ENCODE assay signal across 14 mouse cellular contexts in genomic region chr2:26313394-26313793, GRCm38 (mm10). TPM values are rescaled to one million over a fixed set of nuclear protein-coding genes. Genes with fewer than 3 reads are reported as not detected.
DNase-seq lines count a peak whose midpoint lies in the region; ATAC-seq and TF ChIP-seq lines count a peak whose summit lies in the region.
"Had no signal": no experiment of that assay in that cellular context is flagged by ENCODE, and none has a peak within 500 bp of the region (broad histone marks: within the 10 kb centered on the region; RNA-seq: fewer than 3 reads in every experiment).

No protein-coding gene starts in this region.

- H3K4me2 ChIP-seq in kidney, postnatal 0 days (ENCODE audit: low read length), result no peak overlapping the region
- no peak overlapping the region for H3K4me2 ChIP-seq in embryonic facial prominence, embryonic 14.5 days (ENCODE audit: low read depth, low read length)
- H3K4me2 ChIP-seq: liver, embryonic 11.5 days had no signal

- no peak overlapping the region for H3K9ac ChIP-seq in kidney, postnatal 0 days (ENCODE audit: low read depth, low read length)
- no peak overlapping the region for H3K9ac ChIP-seq in embryonic facial prominence, embryonic 14.5 days (ENCODE audit: low read depth, low read length)

- no peaks in the 10 kb centered on the region for H3K27me3 ChIP-seq in heart, embryonic 10.5 days (ENCODE audit: insufficient read depth, poor library complexity, severe bottlenecking)
- no peaks in the 10 kb centered on the region for H3K27me3 ChIP-seq in kidney, postnatal 0 days (ENCODE audit: insufficient read depth, low read length)
- no peaks in the 10 kb centered on the region for H3K27me3 ChIP-seq in embryonic facial prominence, embryonic 10.5 days (replicated peaks; ENCODE audit: low read depth, poor library complexity, severe bottlenecking)
- H3K27me3 ChIP-seq in embryonic facial prominence, embryonic 14.5 days (replicated peaks; ENCODE audit: control insufficient read depth, insufficient read depth, low read length), result no peaks in the 10 kb centered on the region

- peaks cover 76% of the 10 kb centered on the region for H3K4me1 ChIP-seq in heart, embryonic 10.5 days
- 0 out of 2 replicates have a peak, but pooled peaks cover 21% of the 10 kb centered on the region for H3K4me1 ChIP-seq in kidney, postnatal 0 days (replicated peaks; ENCODE audit: insufficient read depth, low read length)
- peaks cover 81% of the 10 kb centered on the region for H3K4me1 ChIP-seq in embryonic facial prominence, embryonic 10.5 days
- H3K4me1 ChIP-seq in embryonic facial prominence, embryonic 14.5 days (ENCODE audit: control insufficient read depth, insufficient read depth, low read length), result peaks cover 55% of the 10 kb centered on the region

- no peak overlapping the region for H3K4me3 ChIP-seq in heart, embryonic 10.5 days
- no peak overlapping the region for H3K4me3 ChIP-seq in kidney, postnatal 0 days (replicated peaks; ENCODE audit: low read depth, low read length)
- no peak overlapping the region for H3K4me3 ChIP-seq in embryonic facial prominence, embryonic 10.5 days
- H3K4me3 ChIP-seq in embryonic facial prominence, embryonic 14.5 days (ENCODE audit: low read depth, low read length), result no peak overlapping the region

- no peak for ATAC-seq in kidney, postnatal 0 days (replicated peaks; ENCODE audit: low FRiP score, low read depth)
- ATAC-seq in embryonic facial prominence, embryonic 14.5 days (ENCODE audit: low read depth), result no peak

- TF ChIP-seq CTCF in kidney, postnatal 0 days (IDR thresholded peaks at IDR 0.05; ENCODE audit: low read depth), result no peak

- 0 out of 2 replicates have a peak, but pooled peaks cover under 1% of the 10 kb centered on the region for H3K36me3 ChIP-seq in heart, embryonic 10.5 days
- no peaks in the 10 kb centered on the region for H3K36me3 ChIP-seq in kidney, postnatal 0 days (ENCODE audit: insufficient read depth, low read length)
- peaks cover 12% of the 10 kb centered on the region for H3K36me3 ChIP-seq in embryonic facial prominence, embryonic 10.5 days (replicated peaks)
- no peaks in the 10 kb centered on the region for H3K36me3 ChIP-seq in embryonic facial prominence, embryonic 14.5 days (ENCODE audit: control insufficient read depth, insufficient read depth, low read length)
- H3K36me3 ChIP-seq: G1E had no signal

- 81% methylated on average over 1 of the region's 1 CpGs for WGBS in heart, embryonic 10.5 days
- WGBS in kidney, postnatal 0 days, result 94% methylated on average over 1 of the region's 1 CpGs
- 93% methylated on average over 1 of the region's 1 CpGs for WGBS in embryonic facial prominence, embryonic 10.5 days
- WGBS in embryonic facial prominence, embryonic 14.5 days, result 79% methylated on average over 1 of the region's 1 CpGs

- DNase-seq in heart, embryonic 10.5 days (ENCODE audit: low spot score), result no peak
- DNase-seq in heart, postnatal 36 days, result no peak
- DNase-seq in kidney, postnatal 0 days (ENCODE audit: low spot score), result no peak
- no peak for DNase-seq in kidney, adult 9 months
- no peak for DNase-seq in embryonic facial prominence, embryonic 10.5 days (ENCODE audit: low spot score)
- DNase-seq in embryonic facial prominence, embryonic 14.5 days (ENCODE audit: low spot score), result no peak
- no peak for DNase-seq in thymus, postnatal 14 days
- DNase-seq: adrenal gland, adult 8-10 months; gastrocnemius, postnatal 36 days; right cerebral cortex, adult 18-20 months had no signal

- peak overlapping the region; percentile 11; the same call in 1 of the 2 replicates for H3K27ac ChIP-seq in heart, embryonic 10.5 days
- H3K27ac ChIP-seq in kidney, postnatal 0 days, result peak overlapping the region; percentile 89; the same call in 1 of the 2 replicates
- H3K27ac ChIP-seq in embryonic facial prominence, embryonic 10.5 days (replicated peaks), result peak overlapping the region; percentile 97
- 0 out of 2 replicates have a peak overlapping the region, but pooled peaks have one; percentile 25 for H3K27ac ChIP-seq in embryonic facial prominence, embryonic 14.5 days (replicated peaks; ENCODE audit: low read depth, low read length)
- H3K27ac ChIP-seq: macrophage had no signal

- H3K9me3 ChIP-seq in heart, embryonic 10.5 days, result no peaks in the 10 kb centered on the region
- H3K9me3 ChIP-seq in kidney, postnatal 0 days (replicated peaks; ENCODE audit: low read length), result no peaks in the 10 kb centered on the region
- no peaks in the 10 kb centered on the region for H3K9me3 ChIP-seq in embryonic facial prominence, embryonic 10.5 days
- H3K9me3 ChIP-seq in embryonic facial prominence, embryonic 14.5 days (ENCODE audit: control insufficient read depth, low read length), result no peaks in the 10 kb centered on the region
- H3K9me3 ChIP-seq: G1E had no signal

- intact Hi-C loops in heart, postnatal 36 days (cut with DNase I), result no loop called here

RNA-seq across cellular contexts. Expression of gene Gpsm1, which starts 1.9 kb away (rescaled TPM):
- polyA plus RNA-seq in heart, embryonic 10.5 days (2016; fragmentation: Nextera tagmentation; extraction: Ambion mirVana), result 43.7 and 53.9 TPM in 2 replicates
- total RNA-seq in heart, postnatal 36 days (2021), result 100 to 1,000 TPM; 208 to 243 TPM
- polyA plus RNA-seq in kidney, postnatal 0 days (2015; fragmentation: Nextera tagmentation; extraction: Ambion mirVana), result 21.3 and 23.1 TPM in 2 replicates
- polyA plus RNA-seq in embryonic facial prominence, embryonic 10.5 days (2016; fragmentation: Nextera tagmentation; extraction: Ambion mirVana), result 96.7 and 97.2 TPM in 2 replicates
- 29.3 and 33.8 TPM in 2 replicates for polyA plus RNA-seq in embryonic facial prominence, embryonic 14.5 days (2014; fragmentation: Nextera tagmentation; extraction: Ambion mirVana)

RNA-seq across cellular contexts. Expression of gene Ccdc187, which starts 19.0 kb away (rescaled TPM):
- 0.02 TPM in 1 of 2 replicates, not detected in the other for polyA plus RNA-seq in heart, embryonic 10.5 days (2016; fragmentation: Nextera tagmentation; extraction: Ambion mirVana)
- total RNA-seq in heart, postnatal 36 days (2021), result under 1 TPM; 0.03 to 0.08 TPM
- polyA plus RNA-seq in kidney, postnatal 0 days (2015; fragmentation: Nextera tagmentation; extraction: Ambion mirVana), result 0.04 TPM in 1 of 2 replicates, not detected in the other
- 0.03 and 0.04 TPM in 2 replicates for polyA plus RNA-seq in embryonic facial prominence, embryonic 10.5 days (2016; fragmentation: Nextera tagmentation; extraction: Ambion mirVana)
- polyA plus RNA-seq in embryonic facial prominence, embryonic 14.5 days (2014; fragmentation: Nextera tagmentation; extraction: Ambion mirVana), result 0.17 and 0.28 TPM in 2 replicates
- polyA plus RNA-seq: G1E; liver, embryonic 11.5 days; macrophage; spleen, adult 2 months had no signal

RNA-seq across cellular contexts. Expression of gene Dnlz, which starts 38.5 kb away (rescaled TPM):
- polyA plus RNA-seq in heart, embryonic 10.5 days (2016; fragmentation: Nextera tagmentation; extraction: Ambion mirVana), result 32.7 and 34.7 TPM in 2 replicates
- total RNA-seq in heart, postnatal 36 days (2021), result 10 to 100 TPM; 21.1 to 21.4 TPM
- 24.2 and 25.8 TPM in 2 replicates for polyA plus RNA-seq in kidney, postnatal 0 days (2015; fragmentation: Nextera tagmentation; extraction: Ambion mirVana)
- 31.5 and 32.2 TPM in 2 replicates for polyA plus RNA-seq in embryonic facial prominence, embryonic 10.5 days (2016; fragmentation: Nextera tagmentation; extraction: Ambion mirVana)
- 24.2 and 27.6 TPM in 2 replicates for polyA plus RNA-seq in embryonic facial prominence, embryonic 14.5 days (2014; fragmentation: Nextera tagmentation; extraction: Ambion mirVana)

RNA-seq across cellular contexts. Expression of gene Card9, which starts 47.3 kb away (rescaled TPM):
- polyA plus RNA-seq in heart, embryonic 10.5 days (2016; fragmentation: Nextera tagmentation; extraction: Ambion mirVana), result 0.31 and 0.62 TPM in 2 replicates
- 1 to 10 TPM; 1.4 to 1.5 TPM for total RNA-seq in heart, postnatal 36 days (2021)
- polyA plus RNA-seq in kidney, postnatal 0 days (2015; fragmentation: Nextera tagmentation; extraction: Ambion mirVana), result 1.1 TPM in 2 replicates
- polyA plus RNA-seq in embryonic facial prominence, embryonic 10.5 days (2016; fragmentation: Nextera tagmentation; extraction: Ambion mirVana), result 0.87 and 0.96 TPM in 2 replicates
- 1.3 and 2.1 TPM in 2 replicates for polyA plus RNA-seq in embryonic facial prominence, embryonic 14.5 days (2014; fragmentation: Nextera tagmentation; extraction: Ambion mirVana)

Comparison
In these comparisons a context has a peak if more than half of its experiments do, and no peak if none do; other contexts are left out.
1. H3K27ac ChIP-seq: peak in every context shown above with its lines; median percentile 97 in embryonic facial prominence, embryonic 10.5 days; 89 in kidney, postnatal 0 days; 25 in embryonic facial prominence, embryonic 14.5 days; 11 in heart, embryonic 10.5 days.